Mouse (Mus musculus) thymus, adult 2 months (tissue): ENCODE results near the gene Mdfic. TPM values are rescaled to one million over a fixed set of nuclear protein-coding genes. Genes with fewer than 3 reads are reported as not detected.

ENCODE experiments used
- DNase-seq: peaks from one replicate; pipeline ENCODE4 v3.0.0; 2021
- H3K27ac ChIP-seq: fragments of 200-500 bp; 2 replicates; pipeline ENCODE4 v1.5.1; 2012; ENCODE audit warnings: low read length, control low read depth; ENCODE audit not compliant: control insufficient read depth, insufficient read depth
- H3K27me3 ChIP-seq: fragments of 200-500 bp; 2 replicates; pipeline ENCODE4 v1.6.1; 2012; ENCODE audit warnings: mild to moderate bottlenecking, low read length, moderate library complexity, mixed read lengths; ENCODE audit not compliant: control insufficient read depth, insufficient read depth
- H3K36me3 ChIP-seq: fragments of 200-500 bp; 2 replicates; pipeline ENCODE4 v1.6.1; 2012; ENCODE audit warnings: mild to moderate bottlenecking, low read length, moderate library complexity; ENCODE audit not compliant: control insufficient read depth, insufficient read depth
- H3K4me1 ChIP-seq: fragments of 200-500 bp; replicated peaks from 2 replicates; pipeline ENCODE4 v1.6.1; 2012; ENCODE audit warnings: low read length; ENCODE audit not compliant: control insufficient read depth, insufficient read depth
- H3K4me3 ChIP-seq: fragments of 200-500 bp; 2 replicates; pipeline ENCODE4 v1.5.1; 2012; ENCODE audit warnings: mild to moderate bottlenecking, low read length, control low read depth, moderate library complexity; ENCODE audit not compliant: control insufficient read depth, insufficient read depth
- CTCF ChIP-seq: fragments of 200-500 bp; IDR thresholded peaks from 2 replicates; pipeline ENCODE4 v1.5.1; 2012; ENCODE audit warnings: mild to moderate bottlenecking, control low read depth, low read length, moderate library complexity, borderline replicate concordance; ENCODE audit not compliant: control insufficient read depth, poor library complexity, insufficient read depth; ENCODE audit errors: extremely low read depth
- POLR2A ChIP-seq: fragments of 200-500 bp; IDR thresholded peaks from 2 replicates; pipeline ENCODE4 v1.6.1; 2012; ENCODE audit warnings: mild to moderate bottlenecking, low read length, control low read depth, moderate library complexity; ENCODE audit not compliant: control insufficient read depth, poor library complexity, insufficient read depth; ENCODE audit errors: extremely low read depth
- WGBS: fragments of 180-500 bp; shearing (Covaris S2); methylation state at CpG from one replicate; pipeline ENCODE4 v1.1.7; 2018; 5-methylcytosine and 5-hydroxymethylcytosine counted together
- polyA plus RNA-seq: library from polyadenylated mRNA; depleted of rRNA; stranded (reverse); fragments of >200 nt; gene quantifications from 2 replicates; pipeline ENCODE4 v1.2.3, GENCODE M21; 2012

The Mdfic gene
- polyA plus RNA-seq, 1 experiment = 6.2 TPM

- TF ChIP-seq POLR2A (no peak), CTCF (no peak)
- Histone ChIP-seq H3K27ac (no peak overlapping the region), H3K4me1 (no peaks in the 10 kb centered on the region), H3K4me3 (no peak overlapping the region), H3K27me3 (no peaks in the 10 kb centered on the region), H3K36me3 (no peaks in the 10 kb centered on the region)
- DNase-seq = no peak
- WGBS = 92% methylated on average over 5 of the region's 5 CpGs
These were observed 18.0 kb downstream of the Mdfic start for GRCm38 (mm10) chr6:15738331-15738943.

- Histone ChIP-seq H3K27ac (no peak overlapping the region), H3K36me3 (no peaks in the 10 kb centered on the region), H3K4me3 (no peak overlapping the region), H3K27me3 (no peaks in the 10 kb centered on the region), H3K4me1 (no peaks in the 10 kb centered on the region)
- WGBS = under 1% methylated on average over 3 of the region's 3 CpGs
- no peak for TF ChIP-seq CTCF
- TF ChIP-seq POLR2A = no peak
- no peak for DNase-seq
These were observed 18.7 kb downstream of the Mdfic start for GRCm38 (mm10) chr6:15739132-15739531.

GRCm38 (mm10) chr6:15742591-15743149 is 22.2 kb downstream of the Mdfic start:
- Histone ChIP-seq H3K36me3 (no peaks in the 10 kb centered on the region), H3K4me1 (no peaks in the 10 kb centered on the region), H3K27me3 (no peaks in the 10 kb centered on the region), H3K4me3 (no peak overlapping the region), H3K27ac (no peak overlapping the region)
- 96% methylated on average over 6 of the region's 6 CpGs for WGBS
- TF ChIP-seq POLR2A (no peak), CTCF (no peak)
- DNase-seq = no peak

GRCm38 (mm10) chr6:15743291-15743792 is 22.9 kb downstream of the Mdfic start:
- H3K27ac ChIP-seq = no peak overlapping the region
- 93% methylated on average over 8 of the region's 8 CpGs for WGBS
- no peaks in the 10 kb centered on the region for H3K27me3 ChIP-seq
- no peaks in the 10 kb centered on the region for H3K36me3 ChIP-seq
- no peak overlapping the region for H3K4me3 ChIP-seq
- no peak for TF ChIP-seq POLR2A
- TF ChIP-seq CTCF = no peak
- H3K4me1 ChIP-seq = peaks cover 1% of the 10 kb centered on the region
- DNase-seq = no peak

GRCm38 (mm10) chr6:15743793-15744192 is 23.3 kb downstream of the Mdfic start:
- TF ChIP-seq POLR2A (no peak), CTCF (no peak)
- 93% methylated on average over 6 of the region's 6 CpGs for WGBS
- H3K27me3 ChIP-seq = no peaks in the 10 kb centered on the region
- H3K27ac ChIP-seq = no peak overlapping the region
- no peaks in the 10 kb centered on the region for H3K36me3 ChIP-seq
- no peak overlapping the region for H3K4me3 ChIP-seq
- peaks cover 3% of the 10 kb centered on the region for H3K4me1 ChIP-seq
- DNase-seq = no peak

- no peak for TF ChIP-seq POLR2A
- no peak for TF ChIP-seq CTCF
- Histone ChIP-seq H3K27me3 (no peaks in the 10 kb centered on the region), H3K4me3 (no peak overlapping the region), H3K36me3 (no peaks in the 10 kb centered on the region), H3K27ac (no peak overlapping the region), H3K4me1 (peaks cover 3% of the 10 kb centered on the region)
- 93% methylated on average over 6 of the region's 6 CpGs for WGBS
- DNase-seq = no peak
These were observed 24.9 kb downstream of the Mdfic start for GRCm38 (mm10) chr6:15745313-15745712.
